Mouse (Mus musculus) midbrain, embryonic 15.5 days (tissue): ENCODE data around the gene Col24a1. TPM values are rescaled to one million over a fixed set of nuclear protein-coding genes. Genes with fewer than 3 reads are reported as not detected.

Source experiments
- ATAC-seq: fragments of 200-750 bp; cut with Nextera tagmentation; replicated peaks from 2 replicates; pipeline ENCODE4 v1.8.0; 2017; ENCODE audit warnings: moderate TSS enrichment
- H3K27ac ChIP-seq: fragments of 300-500 bp; sonication (generic); 2 replicates; pipeline ENCODE4 v1.5.1; 2015; ENCODE audit warnings: mild to moderate bottlenecking, inconsistent platforms
- H3K27me3 ChIP-seq: fragments of 300-500 bp; sonication (generic); replicated peaks from 2 replicates; pipeline ENCODE4 v1.6.1; 2015; ENCODE audit warnings: inconsistent platforms
- H3K36me3 ChIP-seq: fragments of 300-500 bp; sonication (generic); replicated peaks from 2 replicates; pipeline ENCODE4 v1.6.1; 2015; ENCODE audit warnings: inconsistent platforms
- H3K4me1 ChIP-seq: fragments of 300-500 bp; sonication (generic); 2 replicates; pipeline ENCODE4 v1.6.1; 2015; ENCODE audit warnings: inconsistent platforms
- H3K4me2 ChIP-seq: fragments of 300-500 bp; sonication (generic); 2 replicates; pipeline ENCODE4 v1.6.1; 2015; ENCODE audit warnings: inconsistent platforms, mild to moderate bottlenecking, moderate library complexity
- H3K4me3 ChIP-seq: fragments of 300-500 bp; sonication (generic); 2 replicates; pipeline ENCODE4 v1.5.1; 2015; ENCODE audit warnings: mild to moderate bottlenecking, inconsistent platforms
- H3K9ac ChIP-seq: fragments of 300-500 bp; sonication (generic); 2 replicates; pipeline ENCODE4 v1.6.1; 2015; ENCODE audit warnings: mild to moderate bottlenecking, inconsistent platforms
- H3K9me3 ChIP-seq: fragments of 300-500 bp; sonication (generic); 2 replicates; pipeline ENCODE4 v1.6.1; 2016; ENCODE audit warnings: inconsistent platforms
- WGBS: fragments of 180-500 bp; shearing (Covaris S2); methylation state at CpG from one replicate; pipeline ENCODE4 v1.1.7; 2015; ENCODE audit warnings: mixed read lengths; 5-methylcytosine and 5-hydroxymethylcytosine counted together
- polyA plus RNA-seq: library from polyadenylated mRNA; unstranded; fragments of >200 nt; fragmentation: Nextera tagmentation; extraction: Ambion mirVana; gene quantifications from 2 replicates; pipeline ENCODE4 v1.2.1, GENCODE M21; 2015

The Col24a1 gene
- 0.40 and 0.65 TPM in 2 replicates for polyA plus RNA-seq

- 2% methylated on average over 22 of the region's 22 CpGs for WGBS
- H3K9ac ChIP-seq, result peak within 1 kb of the TSS; percentile 35
- no peaks in the 10 kb centered on the region for H3K9me3 ChIP-seq
- no peaks in the 10 kb centered on the region for H3K36me3 ChIP-seq
- peaks cover 17% of the 10 kb centered on the region for H3K4me1 ChIP-seq
- peak; percentile 66 for ATAC-seq
- peak within 1 kb of the TSS; percentile 37 for H3K4me3 ChIP-seq
- H3K27ac ChIP-seq, result no peak within 1 kb of the TSS
- H3K4me2 ChIP-seq, result peak within 1 kb of the TSS; percentile 88
- H3K27me3 ChIP-seq, result no peaks in the 10 kb centered on the region; the same call in 1 of the 2 replicates
Observed at GRCm38 (mm10) chr3:145292337-145293134, at the start of gene Col24a1. Col24a1 (plus strand) TSS chr3:145292472.

- H3K27ac ChIP-seq, result no peak overlapping the region
- no peaks in the 10 kb centered on the region for H3K4me1 ChIP-seq
- 92% methylated on average over 2 of the region's 2 CpGs for WGBS
- no peak for ATAC-seq
- H3K27me3 ChIP-seq, result no peaks in the 10 kb centered on the region
- no peak overlapping the region for H3K9ac ChIP-seq
- H3K36me3 ChIP-seq, result no peaks in the 10 kb centered on the region
- H3K4me3 ChIP-seq, result no peak overlapping the region
- no peak overlapping the region for H3K4me2 ChIP-seq
- no peaks in the 10 kb centered on the region for H3K9me3 ChIP-seq
Observed at GRCm38 (mm10) chr3:145248040-145248439, 44.2 kb upstream of the Col24a1 start.

GRCm38 (mm10) chr3:145253066-145253465 lies 39.2 kb upstream of the Col24a1 start:
- Histone ChIP-seq H3K4me1 (no peaks in the 10 kb centered on the region), H3K4me3 (no peak overlapping the region), H3K9me3 (no peaks in the 10 kb centered on the region), H3K27me3 (no peaks in the 10 kb centered on the region), H3K36me3 (no peaks in the 10 kb centered on the region), H3K9ac (no peak overlapping the region), H3K27ac (no peak overlapping the region), H3K4me2 (no peak overlapping the region)
- ATAC-seq, result no peak
- 89% methylated on average over 5 of the region's 5 CpGs for WGBS

- Histone ChIP-seq H3K27me3 (no peaks in the 10 kb centered on the region), H3K9me3 (no peaks in the 10 kb centered on the region), H3K4me2 (no peak overlapping the region), H3K36me3 (no peaks in the 10 kb centered on the region), H3K4me1 (no peaks in the 10 kb centered on the region), H3K4me3 (no peak overlapping the region), H3K9ac (no peak overlapping the region), H3K27ac (no peak overlapping the region)
- WGBS, result 86% methylated on average over 3 of the region's 3 CpGs
- no peak for ATAC-seq
Observed at GRCm38 (mm10) chr3:145254764-145255396, 37.4 kb upstream of the Col24a1 start.

GRCm38 (mm10) chr3:145256647-145257046 lies 35.6 kb upstream of the Col24a1 start:
- H3K4me3 ChIP-seq, result no peak overlapping the region
- no peak overlapping the region for H3K27ac ChIP-seq
- no peak overlapping the region for H3K4me2 ChIP-seq
- no peak overlapping the region for H3K9ac ChIP-seq
- no peaks in the 10 kb centered on the region for H3K4me1 ChIP-seq
- WGBS, result 87% methylated on average over 7 of the region's 7 CpGs
- H3K27me3 ChIP-seq, result no peaks in the 10 kb centered on the region
- no peaks in the 10 kb centered on the region for H3K36me3 ChIP-seq
- no peak for ATAC-seq
- H3K9me3 ChIP-seq, result no peaks in the 10 kb centered on the region

GRCm38 (mm10) chr3:145259678-145260077 lies 32.6 kb upstream of the Col24a1 start:
- ATAC-seq, result no peak
- H3K4me1 ChIP-seq, result no peaks in the 10 kb centered on the region
- H3K36me3 ChIP-seq, result no peaks in the 10 kb centered on the region
- H3K4me2 ChIP-seq, result no peak overlapping the region
- no peak overlapping the region for H3K4me3 ChIP-seq
- no peaks in the 10 kb centered on the region for H3K9me3 ChIP-seq
- no peak overlapping the region for H3K27ac ChIP-seq
- 85% methylated on average over 6 of the region's 6 CpGs for WGBS
- no peak overlapping the region for H3K9ac ChIP-seq
- no peaks in the 10 kb centered on the region for H3K27me3 ChIP-seq

GRCm38 (mm10) chr3:145263131-145263530 lies 29.1 kb upstream of the Col24a1 start:
- no peaks in the 10 kb centered on the region for H3K9me3 ChIP-seq
- H3K27ac ChIP-seq, result no peak overlapping the region
- no peaks in the 10 kb centered on the region for H3K36me3 ChIP-seq
- H3K4me3 ChIP-seq, result no peak overlapping the region
- WGBS, result 74% methylated on average over 4 of the region's 4 CpGs
- no peak overlapping the region for H3K4me2 ChIP-seq
- no peak overlapping the region for H3K9ac ChIP-seq
- no peaks in the 10 kb centered on the region for H3K27me3 ChIP-seq
- no peaks in the 10 kb centered on the region for H3K4me1 ChIP-seq
- no peak for ATAC-seq

- ATAC-seq, result no peak
- 97% methylated on average over 7 of the region's 7 CpGs for WGBS
- H3K9me3 ChIP-seq, result no peaks in the 10 kb centered on the region
Observed at GRCm38 (mm10) chr3:145268066-145268465, 24.2 kb upstream of the Col24a1 start.

GRCm38 (mm10) chr3:145274191-145274590 lies 18.1 kb upstream of the Col24a1 start:
- Histone ChIP-seq H3K4me2 (no peak overlapping the region), H3K27me3 (no peaks in the 10 kb centered on the region), H3K9ac (no peak overlapping the region), H3K9me3 (no peaks in the 10 kb centered on the region), H3K27ac (no peak overlapping the region), H3K36me3 (no peaks in the 10 kb centered on the region), H3K4me3 (no peak overlapping the region), H3K4me1 (no peaks in the 10 kb centered on the region)
- no peak for ATAC-seq
- 90% methylated on average over 6 of the region's 6 CpGs for WGBS

More at GRCm38 (mm10) chr3:145268066-145268465, 24.2 kb upstream of the Col24a1 start:
- Histone ChIP-seq H3K4me1 (no peaks in the 10 kb centered on the region), H3K9ac (no peak overlapping the region), H3K4me2 (no peak overlapping the region), H3K4me3 (no peak overlapping the region), H3K36me3 (no peaks in the 10 kb centered on the region), H3K27me3 (no peaks in the 10 kb centered on the region), H3K27ac (no peak overlapping the region)

GRCm38 (mm10) chr3:145293207-145293606 lies 935 bp downstream of the Col24a1 start:
- WGBS, result 3% methylated on average over 9 of the region's 9 CpGs
- H3K9ac ChIP-seq, result peak overlapping the region; percentile 35
- H3K36me3 ChIP-seq, result no peaks in the 10 kb centered on the region
- ATAC-seq, result peak; percentile 68
- peak overlapping the region; percentile 37 for H3K4me3 ChIP-seq
- H3K27me3 ChIP-seq, result no peaks in the 10 kb centered on the region; the same call in 1 of the 2 replicates
- H3K27ac ChIP-seq, result no peak overlapping the region
- peak overlapping the region; percentile 88 for H3K4me2 ChIP-seq
- no peaks in the 10 kb centered on the region for H3K9me3 ChIP-seq
- H3K4me1 ChIP-seq, result peaks cover 17% of the 10 kb centered on the region

- Histone ChIP-seq H3K4me2 (peak overlapping the region; percentile 88), H3K4me1 (peaks cover 17% of the 10 kb centered on the region), H3K27ac (no peak overlapping the region), H3K27me3 (no peaks in the 10 kb centered on the region; the same call in 1 of the 2 replicates), H3K9ac (peak overlapping the region; percentile 35; the same call in 1 of the 2 replicates), H3K4me3 (no peak overlapping the region; the same call in 1 of the 2 replicates), H3K9me3 (no peaks in the 10 kb centered on the region), H3K36me3 (no peaks in the 10 kb centered on the region)
- WGBS, result 75% methylated on average over 12 of the region's 12 CpGs
- ATAC-seq, result no peak
Observed at GRCm38 (mm10) chr3:145293623-145294307, 1.5 kb downstream of the Col24a1 start.

GRCm38 (mm10) chr3:145299980-145300591 lies 7.8 kb downstream of the Col24a1 start:
- no peaks in the 10 kb centered on the region for H3K4me1 ChIP-seq
- H3K36me3 ChIP-seq, result no peaks in the 10 kb centered on the region
- ATAC-seq, result no peak
- no peak overlapping the region for H3K4me3 ChIP-seq
- H3K27me3 ChIP-seq, result no peaks in the 10 kb centered on the region
- 84% methylated on average over 5 of the region's 5 CpGs for WGBS
- no peak overlapping the region for H3K27ac ChIP-seq
- H3K4me2 ChIP-seq, result no peak overlapping the region
- no peak overlapping the region for H3K9ac ChIP-seq
- H3K9me3 ChIP-seq, result no peaks in the 10 kb centered on the region
